Mouse (Mus musculus): ENCODE results near the gene Kif5a. TPM values are rescaled to one million over a fixed set of nuclear protein-coding genes. Genes with fewer than 3 reads are reported as not detected.

The Kif5a gene
- polyA plus RNA-seq, 1 experiment from 2014 or later, result 7.6 TPM

GRCm38 (mm10) chr10:127188465-127189115 lies 74.6 kb downstream of the Kif5a start:
- Histone ChIP-seq H3K36me3 (peaks cover 59% of the 10 kb centered on the region), H3K4me3 (replicated peaks) (peak overlapping the region; percentile 74), H3K27ac (replicated peaks) (peak overlapping the region; percentile 98), H3K9ac (peak overlapping the region; percentile 74), H3K4me1 (peaks cover 69% of the 10 kb centered on the region), H3K4me2 (replicated peaks) (peak overlapping the region; percentile 93), H3K27me3 (peaks cover 5% of the 10 kb centered on the region; the same call in 1 of the 2 replicates), H3K9me3 (replicated peaks) (no peaks in the 10 kb centered on the region)
- under 1% methylated on average over 44 of the region's 46 CpGs for WGBS
- peak; percentile 83 for ATAC-seq (ENCODE audit: insufficient number of reproducible peaks, low FRiP score, low TSS enrichment, low read depth)

- Histone ChIP-seq H3K4me2 (replicated peaks) (peak overlapping the region; percentile 93), H3K9me3 (replicated peaks) (no peaks in the 10 kb centered on the region), H3K27me3 (peaks cover 5% of the 10 kb centered on the region; the same call in 1 of the 2 replicates), H3K27ac (replicated peaks) (peak overlapping the region; percentile 98), H3K36me3 (peaks cover 57% of the 10 kb centered on the region), H3K9ac (peak overlapping the region; percentile 74), H3K4me1 (peaks cover 66% of the 10 kb centered on the region), H3K4me3 (replicated peaks) (peak overlapping the region; percentile 74)
- ATAC-seq (ENCODE audit: insufficient number of reproducible peaks, low FRiP score, low TSS enrichment, low read depth), result no peak
- WGBS, result under 1% methylated on average over 19 of the region's 21 CpGs
Observed at GRCm38 (mm10) chr10:127188079-127188453, 75.1 kb downstream of the Kif5a start.

- peaks cover 55% of the 10 kb centered on the region for H3K36me3 ChIP-seq
- H3K27me3 ChIP-seq, result peaks cover 8% of the 10 kb centered on the region
- ATAC-seq (ENCODE audit: insufficient number of reproducible peaks, low FRiP score, low TSS enrichment, low read depth), result no peak
- peaks cover 61% of the 10 kb centered on the region for H3K4me1 ChIP-seq
- no peaks in the 10 kb centered on the region for H3K9me3 ChIP-seq (replicated peaks)
- peak overlapping the region; percentile 93 for H3K4me2 ChIP-seq (replicated peaks)
- WGBS, result 51% methylated on average over 10 of the region's 10 CpGs
- peak overlapping the region; percentile 98 for H3K27ac ChIP-seq (replicated peaks)
- H3K4me3 ChIP-seq (replicated peaks), result peak overlapping the region; percentile 74
- H3K9ac ChIP-seq, result peak overlapping the region; percentile 74; the same call in 1 of the 2 replicates
Observed at GRCm38 (mm10) chr10:127187371-127188078, 75.6 kb downstream of the Kif5a start.

GRCm38 (mm10) chr10:127186451-127186850 lies 76.7 kb downstream of the Kif5a start:
- Histone ChIP-seq H3K9me3 (replicated peaks) (no peaks in the 10 kb centered on the region), H3K4me3 (replicated peaks) (no peak overlapping the region), H3K4me2 (replicated peaks) (no peak overlapping the region), H3K4me1 (peaks cover 56% of the 10 kb centered on the region), H3K27ac (replicated peaks) (no peak overlapping the region), H3K9ac (no peak overlapping the region), H3K36me3 (peaks cover 54% of the 10 kb centered on the region), H3K27me3 (peaks cover 9% of the 10 kb centered on the region)
- no peak for ATAC-seq (ENCODE audit: insufficient number of reproducible peaks, low FRiP score, low TSS enrichment, low read depth)
- 79% methylated on average over 1 of the region's 1 CpGs for WGBS

- Histone ChIP-seq H3K9ac (no peak overlapping the region), H3K9me3 (replicated peaks) (no peaks in the 10 kb centered on the region), H3K4me2 (replicated peaks) (no peak overlapping the region), H3K27me3 (peaks cover 18% of the 10 kb centered on the region), H3K4me1 (peaks cover 50% of the 10 kb centered on the region), H3K36me3 (peaks cover 44% of the 10 kb centered on the region), H3K4me3 (replicated peaks) (no peak overlapping the region), H3K27ac (replicated peaks) (no peak overlapping the region)
- no peak for ATAC-seq (ENCODE audit: insufficient number of reproducible peaks, low FRiP score, low TSS enrichment, low read depth)
- WGBS, result 81% methylated on average over 15 of the region's 15 CpGs
Observed at GRCm38 (mm10) chr10:127185506-127185905, 77.6 kb downstream of the Kif5a start.

GRCm38 (mm10) chr10:127185101-127185500 lies 78.0 kb downstream of the Kif5a start:
- H3K27ac ChIP-seq (replicated peaks), result no peak overlapping the region
- H3K9me3 ChIP-seq (replicated peaks), result no peaks in the 10 kb centered on the region
- peaks cover 22% of the 10 kb centered on the region for H3K27me3 ChIP-seq
- no peak for ATAC-seq (ENCODE audit: insufficient number of reproducible peaks, low FRiP score, low TSS enrichment, low read depth)
- H3K4me1 ChIP-seq, result peaks cover 50% of the 10 kb centered on the region
- WGBS, result 67% methylated on average over 9 of the region's 9 CpGs
- peaks cover 44% of the 10 kb centered on the region for H3K36me3 ChIP-seq
- H3K9ac ChIP-seq, result no peak overlapping the region
- H3K4me3 ChIP-seq (replicated peaks), result no peak overlapping the region
- H3K4me2 ChIP-seq (replicated peaks), result no peak overlapping the region

- peak overlapping the region; percentile 12; the same call in 1 of the 2 replicates for H3K4me3 ChIP-seq (replicated peaks)
- peaks cover 44% of the 10 kb centered on the region for H3K36me3 ChIP-seq
Observed at GRCm38 (mm10) chr10:127183759-127184158, 79.4 kb downstream of the Kif5a start.

GRCm38 (mm10) chr10:127182624-127183023 lies 80.5 kb downstream of the Kif5a start:
- peaks cover 44% of the 10 kb centered on the region for H3K36me3 ChIP-seq
- H3K4me2 ChIP-seq (replicated peaks), result no peak overlapping the region
- H3K9ac ChIP-seq, result no peak overlapping the region
- peaks cover 48% of the 10 kb centered on the region for H3K4me1 ChIP-seq
- WGBS, result 87% methylated on average over 4 of the region's 4 CpGs
- H3K9me3 ChIP-seq (replicated peaks), result no peaks in the 10 kb centered on the region
- H3K27ac ChIP-seq (replicated peaks), result no peak overlapping the region
- ATAC-seq (ENCODE audit: insufficient number of reproducible peaks, low FRiP score, low TSS enrichment, low read depth), result no peak
- peaks cover 46% of the 10 kb centered on the region for H3K27me3 ChIP-seq
- no peak overlapping the region for H3K4me3 ChIP-seq (replicated peaks)

More at GRCm38 (mm10) chr10:127183759-127184158, 79.4 kb downstream of the Kif5a start:
- ATAC-seq (ENCODE audit: insufficient number of reproducible peaks, low FRiP score, low TSS enrichment, low read depth), result no peak
- WGBS, result 14% methylated on average over 20 of the region's 20 CpGs
- H3K4me2 ChIP-seq (replicated peaks), result peak overlapping the region; percentile 36
- H3K9ac ChIP-seq, result no peak overlapping the region
- no peak overlapping the region for H3K27ac ChIP-seq (replicated peaks)
- H3K9me3 ChIP-seq (replicated peaks), result no peaks in the 10 kb centered on the region
- H3K27me3 ChIP-seq, result peaks cover 35% of the 10 kb centered on the region
- H3K4me1 ChIP-seq, result peaks cover 43% of the 10 kb centered on the region

GRCm38 (mm10) chr10:127181566-127181965 lies 81.6 kb downstream of the Kif5a start:
- H3K9ac ChIP-seq, result no peak overlapping the region
- H3K27ac ChIP-seq (replicated peaks), result no peak overlapping the region
- H3K4me1 ChIP-seq, result peaks cover 45% of the 10 kb centered on the region
- H3K27me3 ChIP-seq, result peaks cover 57% of the 10 kb centered on the region
- H3K4me3 ChIP-seq (replicated peaks), result no peak overlapping the region
- peaks cover 39% of the 10 kb centered on the region for H3K36me3 ChIP-seq
- ATAC-seq (ENCODE audit: insufficient number of reproducible peaks, low FRiP score, low TSS enrichment, low read depth), result no peak
- no peaks in the 10 kb centered on the region for H3K9me3 ChIP-seq (replicated peaks)
- 71% methylated on average over 6 of the region's 6 CpGs for WGBS
- no peak overlapping the region for H3K4me2 ChIP-seq (replicated peaks)

GRCm38 (mm10) chr10:127180695-127181047 lies 82.5 kb downstream of the Kif5a start:
- ATAC-seq (ENCODE audit: insufficient number of reproducible peaks, low FRiP score, low TSS enrichment, low read depth), result no peak
- H3K9me3 ChIP-seq (replicated peaks), result no peaks in the 10 kb centered on the region
- H3K4me1 ChIP-seq, result peaks cover 45% of the 10 kb centered on the region
- H3K27ac ChIP-seq (replicated peaks), result no peak overlapping the region; the same call in 1 of the 2 replicates
- 29% methylated on average over 3 of the region's 3 CpGs for WGBS
- peaks cover 30% of the 10 kb centered on the region for H3K36me3 ChIP-seq
- H3K4me2 ChIP-seq (replicated peaks), result peak overlapping the region; percentile 55
- H3K9ac ChIP-seq, result no peak overlapping the region
- peak overlapping the region; percentile 26; the same call in 1 of the 2 replicates for H3K4me3 ChIP-seq (replicated peaks)
- H3K27me3 ChIP-seq, result peaks cover 60% of the 10 kb centered on the region

- Histone ChIP-seq H3K9ac (no peak within 1 kb of the TSS), H3K9me3 (replicated peaks) (no peaks in the 10 kb centered on the region), H3K27ac (replicated peaks) (no peak within 1 kb of the TSS; the same call in 1 of the 2 replicates), H3K36me3 (peaks cover 25% of the 10 kb centered on the region), H3K4me2 (replicated peaks) (peak within 1 kb of the TSS; percentile 55), H3K4me3 (replicated peaks) (peak within 1 kb of the TSS; percentile 26), H3K27me3 (peaks cover 60% of the 10 kb centered on the region), H3K4me1 (peaks cover 44% of the 10 kb centered on the region)
- ATAC-seq (ENCODE audit: insufficient number of reproducible peaks, low FRiP score, low TSS enrichment, low read depth), result peak; percentile 65
- 2% methylated on average over 34 of the region's 34 CpGs for WGBS
Observed at GRCm38 (mm10) chr10:127179871-127180694, 83.1 kb downstream of the Kif5a start, which contains the start of gene Slc26a10. Gene Slc26a10 (minus strand): TSS chr10:127180645.

All from embryonic facial prominence, embryonic 15.5 days (tissue).